Mouse (Mus musculus): ENCODE results near the gene Abcg2.
A peak's percentile ranks its signal among the peaks of the same experiment; 100 is the strongest.

Abcg2 gene

GRCm38 (mm10) chr6:58638566-58638965, 54.2 kb downstream of the Abcg2 start:
- DNase-seq (ENCODE audit: low spot score in 2 of 2): no peak

- no peak for DNase-seq (ENCODE audit: low spot score in 2 of 2)
Measured at GRCm38 (mm10) chr6:58639391-58639790, 55.1 kb downstream of the Abcg2 start.

GRCm38 (mm10) chr6:58640333-58641018, 56.2 kb downstream of the Abcg2 start:
- peak; percentile 82 for DNase-seq (ENCODE audit: low spot score in 2 of 2)

GRCm38 (mm10) chr6:58641056-58641799, 56.9 kb downstream of the Abcg2 start:
- DNase-seq (ENCODE audit: low spot score in 2 of 2): no peak

- peak; percentile 57 to 59 for DNase-seq (ENCODE audit: low spot score in 2 of 2)
Measured at GRCm38 (mm10) chr6:58642191-58642590, 57.9 kb downstream of the Abcg2 start.

GRCm38 (mm10) chr6:58644586-58644985, 60.3 kb downstream of the Abcg2 start:
- DNase-seq (ENCODE audit: low spot score in 2 of 2): no peak

GRCm38 (mm10) chr6:58648100-58648749, 63.9 kb downstream of the Abcg2 start:
- no peak for DNase-seq (ENCODE audit: low spot score in 2 of 2)

- no peak for DNase-seq (ENCODE audit: low spot score in 2 of 2)
Measured at GRCm38 (mm10) chr6:58650136-58650535, 65.8 kb downstream of the Abcg2 start.

- DNase-seq (ENCODE audit: low spot score in 2 of 2): no peak
Measured at GRCm38 (mm10) chr6:58651038-58651437, 66.7 kb downstream of the Abcg2 start.

GRCm38 (mm10) chr6:58660951-58661575, 76.7 kb downstream of the Abcg2 start:
- DNase-seq (ENCODE audit: low spot score in 2 of 2): no peak

GRCm38 (mm10) chr6:58677802-58678201, 93.5 kb downstream of the Abcg2 start:
- no peak for DNase-seq (ENCODE audit: low spot score in 2 of 2)

GRCm38 (mm10) chr6:58678530-58678929, 94.2 kb downstream of the Abcg2 start:
- DNase-seq (ENCODE audit: low spot score in 2 of 2): no peak

- DNase-seq (ENCODE audit: low spot score in 2 of 2): no peak
Measured at GRCm38 (mm10) chr6:58691584-58691983, 107.3 kb downstream of the Abcg2 start.

GRCm38 (mm10) chr6:58694257-58694656, 109.9 kb downstream of the Abcg2 start:
- no peak for DNase-seq (ENCODE audit: low spot score in 2 of 2)

GRCm38 (mm10) chr6:58694765-58695164, 110.4 kb downstream of the Abcg2 start:
- no peak for DNase-seq (ENCODE audit: low spot score in 2 of 2)

GRCm38 (mm10) chr6:58710369-58710768, 126.0 kb downstream of the Abcg2 start:
- DNase-seq (ENCODE audit: low spot score in 2 of 2): no peak

- DNase-seq (ENCODE audit: low spot score in 2 of 2): no peak
Measured at GRCm38 (mm10) chr6:58711909-58712308, 127.6 kb downstream of the Abcg2 start.

GRCm38 (mm10) chr6:58733851-58734250, 149.5 kb downstream of the Abcg2 start:
- DNase-seq (ENCODE audit: low spot score in 2 of 2): no peak

- no peak for DNase-seq (ENCODE audit: low spot score in 2 of 2)
Measured at GRCm38 (mm10) chr6:58735090-58735489, 150.8 kb downstream of the Abcg2 start.

Data from spleen, postnatal 10 days (tissue).